Mouse (Mus musculus) E14TG2a.4 (cell line): ENCODE measurements around the gene Vangl2.

Experiments
- CTCF ChIP-seq: conservative IDR thresholded peaks from 2 replicates; pipeline ENCODE4 v1.5.1; 2014; ENCODE audit warnings: low read length
- NANOG ChIP-seq: IDR thresholded peaks from 2 replicates; pipeline ENCODE4 v1.6.1; 2014; ENCODE audit warnings: borderline replicate concordance, low read length, mixed read lengths

DNA sequence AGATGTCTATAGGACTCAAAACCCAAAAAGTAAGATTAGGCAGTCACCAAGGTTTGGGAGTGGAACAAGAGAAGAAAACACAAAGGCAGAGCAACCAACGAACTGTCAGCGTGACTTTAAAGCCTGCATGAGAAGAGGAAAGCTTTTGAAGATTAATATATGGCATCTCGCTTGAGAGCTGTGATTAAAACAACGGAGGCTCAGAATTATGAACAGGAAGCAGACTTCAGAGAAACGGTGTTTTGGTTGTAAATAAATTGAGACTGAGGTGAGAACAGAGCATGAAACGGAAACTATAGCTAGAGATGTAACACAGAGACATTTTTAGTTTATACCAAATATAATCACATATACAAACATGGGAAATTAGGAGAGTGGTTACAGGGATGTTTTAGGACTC lies 64.6 kb downstream of the Vangl2 start:
- TF ChIP-seq CTCF (no peak), NANOG (no peak)
